Mouse (Mus musculus) heart, embryonic 14.5 days (tissue): ENCODE data around the gene Zmym1. TPM values are rescaled to one million over a fixed set of nuclear protein-coding genes. Genes with fewer than 3 reads are reported as not detected.
A peak's percentile ranks its signal among the peaks of the same experiment; 100 is the strongest.
"Not testable (repeated sequence)": the region's sequence is repeated elsewhere in the genome, so short reads cannot be mapped to it uniquely, and the experiment has no call there.

Source experiments
- ATAC-seq: fragments of 200-750 bp; cut with Nextera tagmentation; 2 replicates; pipeline ENCODE4 v1.8.0; 2017; ENCODE audit warnings: low read depth, moderate TSS enrichment; ENCODE audit not compliant: insufficient number of reproducible peaks, insufficient read depth, low FRiP score
- H3K27ac ChIP-seq, 2 experiments: fragments of 200-500 bp in 1 of 2; fragments of 300-500 bp in 1 of 2; sonication (generic) in 1 of 2; replicated peaks in 1 of 2; 2 replicates each; pipeline ENCODE4 v1.5.1; 2012 to 2014; ENCODE audit warnings: low read depth in 2 of 2, low read length in 2 of 2, control low read depth in 1 of 2, mild to moderate bottlenecking in 1 of 2, mixed read lengths in 1 of 2; ENCODE audit not compliant: control insufficient read depth in 1 of 2, insufficient read depth in 1 of 2
- H3K27me3 ChIP-seq: fragments of 300-500 bp; sonication (generic); 2 replicates; pipeline ENCODE4 v1.6.1; 2014; ENCODE audit warnings: mild to moderate bottlenecking, low read length, control low read depth; ENCODE audit not compliant: control insufficient read depth, insufficient read depth
- H3K36me3 ChIP-seq: fragments of 300-500 bp; sonication (generic); 2 replicates; pipeline ENCODE4 v1.6.1; 2014; ENCODE audit warnings: mild to moderate bottlenecking, control low read depth, low read length, mixed read lengths; ENCODE audit not compliant: control insufficient read depth, insufficient read depth
- H3K4me1 ChIP-seq, 2 experiments: fragments of 200-500 bp in 1 of 2; fragments of 300-500 bp in 1 of 2; sonication (generic) in 1 of 2; 2 replicates each; pipeline ENCODE4 v1.6.1; 2012 to 2014; ENCODE audit warnings: low read length in 2 of 2, control low read depth in 1 of 2, mixed read lengths in 1 of 2; ENCODE audit not compliant: control insufficient read depth in 2 of 2, insufficient read depth in 2 of 2
- H3K4me2 ChIP-seq: fragments of 300-500 bp; sonication (generic); 2 replicates; pipeline ENCODE4 v1.6.1; 2014; ENCODE audit warnings: mild to moderate bottlenecking, low read length
- H3K4me3 ChIP-seq, 2 experiments: fragments of 200-500 bp in 1 of 2; fragments of 300-500 bp in 1 of 2; sonication (generic) in 1 of 2; 2 replicates each; pipeline ENCODE4 v1.5.1; 2012 to 2014; ENCODE audit warnings: low read length in 2 of 2, mild to moderate bottlenecking in 2 of 2, control low read depth in 1 of 2, low read depth in 1 of 2, moderate library complexity in 1 of 2; ENCODE audit not compliant: control insufficient read depth in 1 of 2, insufficient read depth in 1 of 2
- H3K9ac ChIP-seq: fragments of 300-500 bp; sonication (generic); 2 replicates; pipeline ENCODE4 v1.6.1; 2014; ENCODE audit warnings: mild to moderate bottlenecking, low read length
- H3K9me3 ChIP-seq: fragments of 300-500 bp; sonication (generic); 2 replicates; pipeline ENCODE4 v1.6.1; 2016; ENCODE audit warnings: low read length, control low read depth; ENCODE audit not compliant: control insufficient read depth
- WGBS: fragments of 180-500 bp; shearing (Covaris S2); extraction: QIAGEN DNeasy Blood & Tissue Kit; methylation state at CpG from one replicate; pipeline ENCODE4 v1.1.7; 2014; 5-methylcytosine and 5-hydroxymethylcytosine counted together
- polyA plus RNA-seq: library from polyadenylated mRNA; unstranded; fragments of >200 nt; fragmentation: Nextera tagmentation; extraction: Ambion mirVana; gene quantifications from 2 replicates; pipeline ENCODE4 v1.2.1, GENCODE M21; 2014

The Zmym1 gene
- polyA plus RNA-seq = 15.0 and 18.2 TPM in 2 replicates

- peak; percentile 90 for ATAC-seq
- Histone ChIP-seq H3K27ac (0 out of 4 replicates have a peak within 1 kb of the TSS, but pooled peaks of 1 of the 2 experiments have one; percentile 12), H3K27me3 (no peaks in the 10 kb centered on the region), H3K9ac (peak within 1 kb of the TSS; percentile 85), H3K4me2 (peak within 1 kb of the TSS; percentile 83), H3K4me1 (0 out of 4 replicates have a peak, but pooled peaks cover 0 to 3% of the 10 kb centered on the region in 2 experiments), H3K36me3 (peaks cover 21% of the 10 kb centered on the region; the same call in 1 of the 2 replicates), H3K9me3 (no peaks in the 10 kb centered on the region), H3K4me3 (peak within 1 kb of the TSS; percentile 69 to 76)
- WGBS = 1% methylated on average over 38 of the region's 38 CpGs
These were observed at the start of gene Zmym1 for GRCm38 (mm10) chr4:127060585-127061290. Gene Zmym1, minus strand, starts transcription at chr4:127061152.

- no peaks in the 10 kb centered on the region for H3K27me3 ChIP-seq
- H3K4me1 ChIP-seq = no peaks in the 10 kb centered on the region
- peaks cover 21% of the 10 kb centered on the region for H3K36me3 ChIP-seq
- peaks cover 3% of the 10 kb centered on the region; the same call in 1 of the 2 replicates for H3K9me3 ChIP-seq
- H3K4me3 ChIP-seq = no peak overlapping the region
- no peak overlapping the region for H3K4me2 ChIP-seq
- no peak overlapping the region for H3K27ac ChIP-seq
- 60% methylated on average over 4 of the region's 4 CpGs for WGBS
- no peak for ATAC-seq
- H3K9ac ChIP-seq = no peak overlapping the region
These were observed 49.6 kb upstream of the Zmym1 start for GRCm38 (mm10) chr4:127110570-127110969.

- ATAC-seq = no peak
- no peak overlapping the region for H3K9ac ChIP-seq
- no peaks in the 10 kb centered on the region for H3K27me3 ChIP-seq
- no peak overlapping the region for H3K4me3 ChIP-seq
- no peak overlapping the region for H3K27ac ChIP-seq
- H3K4me1 ChIP-seq = no peaks in the 10 kb centered on the region
- 89% methylated on average over 4 of the region's 4 CpGs for WGBS
- H3K36me3 ChIP-seq = peaks cover 37% of the 10 kb centered on the region
- 0 out of 2 replicates have a peak, but pooled peaks cover 3% of the 10 kb centered on the region for H3K9me3 ChIP-seq
- H3K4me2 ChIP-seq = no peak overlapping the region
These were observed 46.6 kb upstream of the Zmym1 start for GRCm38 (mm10) chr4:127107566-127107965.

- not testable (repeated sequence) for H3K27ac ChIP-seq, H3K27me3 ChIP-seq, H3K4me3 ChIP-seq, H3K4me2 ChIP-seq, H3K9ac ChIP-seq, ATAC-seq, H3K9me3 ChIP-seq, H3K4me1 ChIP-seq
- peaks cover 20% of the 10 kb centered on the region; the same call in 1 of the 2 replicates for H3K36me3 ChIP-seq
- 78% methylated on average over 1 of the region's 2 CpGs for WGBS
These were observed 38.6 kb upstream of the Zmym1 start for GRCm38 (mm10) chr4:127099552-127099951.

GRCm38 (mm10) chr4:127095090-127095489 lies 34.1 kb upstream of the Zmym1 start:
- 88% methylated on average over 4 of the region's 4 CpGs for WGBS
- Histone ChIP-seq H3K36me3 (peaks cover 13% of the 10 kb centered on the region; the same call in 1 of the 2 replicates), H3K27ac (no peak overlapping the region), H3K4me3 (no peak overlapping the region), H3K9me3 (no peaks in the 10 kb centered on the region), H3K4me1 (no peaks in the 10 kb centered on the region), H3K9ac (no peak overlapping the region), H3K4me2 (no peak overlapping the region), H3K27me3 (no peaks in the 10 kb centered on the region)
- ATAC-seq = no peak

- ATAC-seq = no peak
- WGBS = 90% methylated on average over 1 of the region's 1 CpGs
These were observed 30.2 kb upstream of the Zmym1 start for GRCm38 (mm10) chr4:127091188-127091587.

GRCm38 (mm10) chr4:127085761-127086160 lies 24.8 kb upstream of the Zmym1 start:
- H3K36me3 ChIP-seq = peaks cover 15% of the 10 kb centered on the region
- no peak overlapping the region for H3K9ac ChIP-seq
- no peak overlapping the region for H3K4me3 ChIP-seq
- ATAC-seq = no peak
- H3K4me2 ChIP-seq = no peak overlapping the region
- no peaks in the 10 kb centered on the region for H3K4me1 ChIP-seq
- no peaks in the 10 kb centered on the region for H3K9me3 ChIP-seq
- no peak overlapping the region for H3K27ac ChIP-seq
- no peaks in the 10 kb centered on the region for H3K27me3 ChIP-seq
- 77% methylated on average over 1 of the region's 1 CpGs for WGBS

More at GRCm38 (mm10) chr4:127091188-127091587, 30.2 kb upstream of the Zmym1 start:
- Histone ChIP-seq H3K9ac (no peak overlapping the region), H3K4me1 (no peaks in the 10 kb centered on the region), H3K36me3 (peaks cover 25% of the 10 kb centered on the region), H3K4me3 (no peak overlapping the region), H3K27ac (no peak overlapping the region), H3K9me3 (no peaks in the 10 kb centered on the region), H3K4me2 (no peak overlapping the region), H3K27me3 (no peaks in the 10 kb centered on the region)
